In the genomic region with DNA sequence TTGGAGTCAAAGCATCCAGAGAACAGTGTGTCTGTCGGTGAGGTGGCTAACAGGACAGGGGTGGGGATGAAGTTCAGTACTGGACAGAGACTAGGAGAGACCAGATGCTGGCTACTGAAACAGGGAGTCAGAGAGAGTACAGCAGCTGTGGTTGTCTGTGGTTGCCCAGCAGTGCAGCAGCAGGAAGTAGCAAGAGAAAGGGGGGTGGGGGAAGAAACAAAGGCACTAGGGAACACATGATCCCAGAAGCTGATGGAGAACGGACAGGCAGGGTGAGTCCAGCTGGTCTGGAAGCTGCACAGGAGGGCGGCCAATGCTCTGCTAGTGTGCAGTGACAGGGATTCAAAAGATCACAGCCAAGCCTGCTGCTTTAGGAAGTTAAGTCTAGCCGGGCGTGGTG, we compare ENCODE assay signal across 18 mouse cellular contexts.
DNase-seq lines count a peak whose midpoint lies in the region; ATAC-seq and TF ChIP-seq lines count a peak whose summit lies in the region.
"Had no signal": no experiment of that assay in that cellular context is flagged by ENCODE, and none has a peak within 500 bp of the region (broad histone marks: within the 10 kb centered on the region; RNA-seq: fewer than 3 reads in every experiment).

No protein-coding gene starts in this region.

- no peak overlapping the region for H3K4me2 ChIP-seq in heart, embryonic 12.5 days
- H3K4me2 ChIP-seq: hindbrain, embryonic 15.5 days; liver, embryonic 13.5 days; midbrain, embryonic 15.5 days; neural tube, embryonic 15.5 days had no signal

- intact Hi-C loops in heart, adult 2 months (cut with DNase I), result no loop called here

- H3K4me3 ChIP-seq in heart, adult 2 months, result no peak overlapping the region
- H3K4me3 ChIP-seq in heart, embryonic 12.5 days, result no peak overlapping the region
- H3K4me3 ChIP-seq: hindbrain, embryonic 15.5 days; liver, embryonic 13.5 days; midbrain, embryonic 15.5 days; neural tube, embryonic 15.5 days had no signal

- WGBS in heart, adult 2 months, result 43% methylated on average over 5 of the region's 5 CpGs
- 47% methylated on average over 5 of the region's 5 CpGs for WGBS in heart, embryonic 12.5 days

- no peak for TF ChIP-seq CTCF in heart, adult 2 months (IDR thresholded peaks at IDR 0.05)

- H3K9me3 ChIP-seq in heart, embryonic 12.5 days (replicated peaks), result no peaks in the 10 kb centered on the region
- H3K9me3 ChIP-seq: hindbrain, embryonic 15.5 days; liver, embryonic 13.5 days; midbrain, embryonic 15.5 days; neural tube, embryonic 15.5 days had no signal

- H3K36me3 ChIP-seq in heart, adult 2 months (ENCODE audit: control insufficient read depth, insufficient read depth, low read length), result no peaks in the 10 kb centered on the region
- no peaks in the 10 kb centered on the region for H3K36me3 ChIP-seq in heart, embryonic 12.5 days
- H3K36me3 ChIP-seq: hindbrain, embryonic 15.5 days; liver, embryonic 13.5 days; midbrain, embryonic 15.5 days; neural tube, embryonic 15.5 days had no signal

- TF ChIP-seq POLR2A in heart, adult 2 months (IDR thresholded peaks at IDR 0.05; ENCODE audit: insufficient read depth, low read depth, low read length), result no peak

- H3K9ac ChIP-seq in heart, adult 2 months (ENCODE audit: low read depth, low read length), result no peak overlapping the region
- no peak overlapping the region for H3K9ac ChIP-seq in heart, embryonic 12.5 days
- H3K9ac ChIP-seq: hindbrain, embryonic 15.5 days; liver, embryonic 13.5 days; midbrain, embryonic 15.5 days; neural tube, embryonic 15.5 days had no signal

- no peaks in the 10 kb centered on the region for H3K79me2 ChIP-seq in heart, adult 2 months (replicated peaks; ENCODE audit: control insufficient read depth, insufficient read depth, low read length)

- TF ChIP-seq EP300 in heart, adult 2 months (IDR thresholded peaks at IDR 0.05; ENCODE audit: insufficient read depth, low read depth, low read length), result no peak

- DNase-seq in heart, adult 2 months, result peak; percentile 24 to 28
- DNase-seq in testis, postnatal 10 days (ENCODE audit: low spot score), result peak; percentile 34
- DNase-seq in testis, postnatal 14 days (ENCODE audit: low spot score), result no peak
- DNase-seq in heart, postnatal 4 days, result peak; percentile 14
- DNase-seq in right cerebral cortex, adult 18-20 months, result no peak
- DNase-seq in left cerebral cortex, adult 9 months (ENCODE audit: low spot score in 2 of 2), result no peak
- no peak for DNase-seq in adrenal gland, adult 2 months
- DNase-seq: B cell, adult 2 months; cerebellum, adult 8-10 months; gastrocnemius, postnatal 10 days; layer of hippocampus, adult 9-11 months; liver, embryonic 13.5 days; thymus, postnatal 4 days had no signal

- no peaks in the 10 kb centered on the region for H3K27me3 ChIP-seq in heart, adult 2 months (ENCODE audit: control insufficient read depth, insufficient read depth, low read length)
- H3K27me3 ChIP-seq in heart, embryonic 12.5 days (replicated peaks), result peaks cover 6% of the 10 kb centered on the region; the same call in 1 of the 2 replicates
- H3K27me3 ChIP-seq: hindbrain, embryonic 15.5 days; liver, embryonic 13.5 days; midbrain, embryonic 15.5 days; neural tube, embryonic 15.5 days; Patski had no signal

- ATAC-seq in heart, embryonic 12.5 days (ENCODE audit: insufficient number of reproducible peaks, low FRiP score), result no peak
- ATAC-seq: midbrain, embryonic 15.5 days had no signal

- H3K4me1 ChIP-seq in heart, adult 2 months (ENCODE audit: control insufficient read depth, insufficient read depth, low read length), result no peaks in the 10 kb centered on the region
- no peaks in the 10 kb centered on the region for H3K4me1 ChIP-seq in heart, embryonic 12.5 days (replicated peaks)
- H3K4me1 ChIP-seq: hindbrain, embryonic 15.5 days; liver, embryonic 13.5 days; neural tube, embryonic 15.5 days had no signal

- no peak overlapping the region for H3K27ac ChIP-seq in heart, adult 2 months
- H3K27ac ChIP-seq in heart, embryonic 12.5 days (ENCODE audit: poor library complexity, severe bottlenecking), result no peak overlapping the region
- H3K27ac ChIP-seq: hindbrain, embryonic 15.5 days; liver, embryonic 13.5 days; midbrain, embryonic 15.5 days; neural tube, embryonic 15.5 days had no signal

Comparison
In these comparisons a context has a peak if more than half of its experiments do, and no peak if none do; other contexts are left out.
1. DNase-seq: peak in heart, adult 2 months (2 of 2), testis, postnatal 10 days (single experiment) and heart, postnatal 4 days (single experiment); none in testis, postnatal 14 days (single experiment), right cerebral cortex, adult 18-20 months (single experiment), left cerebral cortex, adult 9 months (0 of 2) and adrenal gland, adult 2 months (single experiment).